Mouse (Mus musculus) small intestine, adult 2 months (tissue): ENCODE results near the gene Cacna2d3.

Source experiments
- CTCF ChIP-seq: fragments of 200-500 bp; IDR thresholded peaks from 2 replicates; pipeline ENCODE4 v1.5.1; 2012; ENCODE audit warnings: low read depth, mild to moderate bottlenecking, control low read depth, inconsistent platforms, low read length, moderate library complexity, mixed read lengths; ENCODE audit not compliant: insufficient replicate concordance, insufficient read length; ENCODE audit errors: extremely low read depth
- POLR2A ChIP-seq: fragments of 200-500 bp; IDR thresholded peaks from 2 replicates; pipeline ENCODE4 v1.6.1; 2012; ENCODE audit warnings: low read depth, mild to moderate bottlenecking, control low read depth, inconsistent platforms, low read length, moderate library complexity

- no peak for TF ChIP-seq CTCF
- TF ChIP-seq POLR2A: no peak
These were observed 493.7 kb downstream of the Cacna2d3 start for GRCm38 (mm10) chr14:29227959-29228358.
